Mouse (Mus musculus): ENCODE results near the gene Fgr.

DNA sequence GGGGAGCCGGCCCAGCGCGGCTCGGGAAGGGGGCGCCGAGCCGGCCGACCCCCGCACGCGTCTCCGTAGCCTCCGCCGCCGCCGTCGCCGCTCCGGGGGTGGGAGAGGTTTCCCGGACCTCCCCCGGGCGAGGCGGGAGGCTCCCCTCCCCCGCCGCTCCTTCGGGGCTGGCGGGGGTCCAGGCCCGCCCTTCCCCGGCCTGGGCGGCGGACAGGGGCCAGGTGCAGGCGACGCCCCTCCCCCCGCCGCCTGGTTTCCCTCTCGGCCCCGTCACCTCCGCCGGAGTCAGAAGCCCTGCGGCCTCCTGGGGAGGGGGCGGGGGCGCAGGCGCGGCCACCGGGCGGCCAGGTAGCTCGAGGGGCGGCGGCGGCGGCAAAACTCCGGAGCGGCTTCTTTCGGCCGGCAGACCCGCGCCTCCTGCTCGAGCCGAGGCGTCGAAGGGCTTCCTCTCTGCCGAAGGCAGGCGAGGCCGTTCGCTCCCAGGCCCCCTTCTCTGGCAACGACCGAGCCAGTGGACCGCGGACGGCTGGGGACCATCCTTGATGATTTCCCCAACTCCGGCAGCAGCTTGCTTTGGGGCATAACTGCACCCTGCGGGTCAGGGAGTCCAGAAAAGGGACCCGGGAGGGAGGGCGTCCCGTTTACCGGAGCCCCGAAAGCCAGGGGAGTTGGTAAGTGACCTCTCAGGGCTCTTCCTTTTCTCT lies 65.4 kb downstream of the Fgr start:
- no peak for TF ChIP-seq CTCF (conservative IDR thresholded peaks at IDR 0.05 in 1 of 2, IDR thresholded peaks at IDR 0.05 in 1 of 2; ENCODE audit: low read depth in 2 of 2, low read length in 2 of 2)
- no peak for TF ChIP-seq ZC3H11A (IDR thresholded peaks at IDR 0.05; ENCODE audit: low read depth, low read length)
- no peak for TF ChIP-seq MAX (IDR thresholded peaks at IDR 0.05; ENCODE audit: low read length)
- TF ChIP-seq MYC (IDR thresholded peaks at IDR 0.05; ENCODE audit: low read depth, low read length) = no peak
- no peak for TF ChIP-seq SIN3A (IDR thresholded peaks at IDR 0.05; ENCODE audit: low read length)
- no peak for TF ChIP-seq ELF1 (IDR thresholded peaks at IDR 0.05; ENCODE audit: low read depth, low read length)
- TF ChIP-seq USF2 (conservative IDR thresholded peaks at IDR 0.05; ENCODE audit: low read depth, low read length) = no peak
- no peak for TF ChIP-seq MEF2A (IDR thresholded peaks at IDR 0.05; ENCODE audit: borderline replicate concordance, low read depth, low read length)
- no peak for TF ChIP-seq POLR2A (IDR thresholded peaks at IDR 0.05; ENCODE audit: low read depth, low read length)
- TF ChIP-seq NRF1 (IDR thresholded peaks at IDR 0.05; ENCODE audit: low read depth, low read length) = no peak
- no peak for TF ChIP-seq RCOR1 (conservative IDR thresholded peaks at IDR 0.05; ENCODE audit: low read depth, low read length)
- no peak for TF ChIP-seq BHLHE40 (IDR thresholded peaks at IDR 0.05; ENCODE audit: low read depth, low read length)
- TF ChIP-seq GABPA (IDR thresholded peaks at IDR 0.05; ENCODE audit: insufficient replicate concordance, low read depth, low read length) = no peak
- no peak for TF ChIP-seq EP300 (IDR thresholded peaks at IDR 0.05; ENCODE audit: low read length)
